Mouse (Mus musculus): ENCODE data around the gene Lrrc7. TPM values are rescaled to one million over a fixed set of nuclear protein-coding genes. Genes with fewer than 3 reads are reported as not detected.

Lrrc7 gene
- under 1 TPM; 0.10 to 0.20 TPM for total RNA-seq (2021)
- long read RNA-seq, experiment 1, result 0 reads
- long read RNA-seq, experiment 2, result 0 reads

GRCm38 (mm10) chr3:158561987-158562360, at the start of gene Lrrc7:
Lrrc7 (minus strand) TSS chr3:158562221.
- peak; percentile 8 to 21 for DNase-seq (ENCODE audit: low spot score in 2 of 2)

- DNase-seq (ENCODE audit: low spot score in 2 of 2), result no peak
Observed at GRCm38 (mm10) chr3:158607065-158607464, 45.0 kb upstream of the Lrrc7 start.

GRCm38 (mm10) chr3:158605274-158605673, 43.3 kb upstream of the Lrrc7 start:
- no peak for DNase-seq (ENCODE audit: low spot score in 2 of 2)

- no peak for DNase-seq (ENCODE audit: low spot score in 2 of 2)
Observed at GRCm38 (mm10) chr3:158561256-158561986, 600 bp downstream of the Lrrc7 start.

GRCm38 (mm10) chr3:158560891-158561255, 1.1 kb downstream of the Lrrc7 start:
- no peak for DNase-seq (ENCODE audit: low spot score in 2 of 2)

GRCm38 (mm10) chr3:158559691-158560650, 2.0 kb downstream of the Lrrc7 start:
- DNase-seq (ENCODE audit: low spot score in 2 of 2), result no peak

- DNase-seq (ENCODE audit: low spot score in 2 of 2), result no peak
Observed at GRCm38 (mm10) chr3:158559131-158559658, 2.8 kb downstream of the Lrrc7 start.

GRCm38 (mm10) chr3:158558631-158559030, 3.4 kb downstream of the Lrrc7 start:
- DNase-seq (ENCODE audit: low spot score in 2 of 2), result no peak

GRCm38 (mm10) chr3:158554280-158554679, 7.7 kb downstream of the Lrrc7 start:
- no peak for DNase-seq (ENCODE audit: low spot score in 2 of 2)

GRCm38 (mm10) chr3:158552105-158552504, 9.9 kb downstream of the Lrrc7 start:
- no peak for DNase-seq (ENCODE audit: low spot score in 2 of 2)

- no peak for DNase-seq (ENCODE audit: low spot score in 2 of 2)
Observed at GRCm38 (mm10) chr3:158543481-158543880, 18.5 kb downstream of the Lrrc7 start.

GRCm38 (mm10) chr3:158532859-158533258, 29.2 kb downstream of the Lrrc7 start:
- no peak for DNase-seq (ENCODE audit: low spot score in 2 of 2)

- no peak for DNase-seq (ENCODE audit: low spot score in 2 of 2)
Observed at GRCm38 (mm10) chr3:158528471-158528870, 33.5 kb downstream of the Lrrc7 start.

- no peak for DNase-seq (ENCODE audit: low spot score in 2 of 2)
Observed at GRCm38 (mm10) chr3:158493730-158494129, 68.3 kb downstream of the Lrrc7 start.

- DNase-seq (ENCODE audit: low spot score in 2 of 2), result no peak
Observed at GRCm38 (mm10) chr3:158479677-158480076, 82.3 kb downstream of the Lrrc7 start.

- no peak for DNase-seq (ENCODE audit: low spot score in 2 of 2)
Observed at GRCm38 (mm10) chr3:158400600-158400999, 161.4 kb downstream of the Lrrc7 start.

GRCm38 (mm10) chr3:158391534-158391933, 170.5 kb downstream of the Lrrc7 start:
- no peak for DNase-seq (ENCODE audit: low spot score in 2 of 2)

- DNase-seq (ENCODE audit: low spot score in 2 of 2), result no peak
Observed at GRCm38 (mm10) chr3:158388076-158388454, 174.0 kb downstream of the Lrrc7 start.

GRCm38 (mm10) chr3:158387413-158388075, 174.5 kb downstream of the Lrrc7 start:
- no peak for DNase-seq (ENCODE audit: low spot score in 2 of 2)

- DNase-seq (ENCODE audit: low spot score in 2 of 2), result no peak
Observed at GRCm38 (mm10) chr3:158386848-158387247, 175.2 kb downstream of the Lrrc7 start.

GRCm38 (mm10) chr3:158375885-158376284, 186.1 kb downstream of the Lrrc7 start:
- DNase-seq (ENCODE audit: low spot score in 2 of 2), result peak; percentile 9 to 19
